Mouse (Mus musculus): Measurements from ENCODE around the gene Eif3d.
"Not testable (repeated sequence)": the region's sequence is repeated elsewhere in the genome, so short reads cannot be mapped to it uniquely, and the experiment has no call there.

Eif3d gene

DNA sequence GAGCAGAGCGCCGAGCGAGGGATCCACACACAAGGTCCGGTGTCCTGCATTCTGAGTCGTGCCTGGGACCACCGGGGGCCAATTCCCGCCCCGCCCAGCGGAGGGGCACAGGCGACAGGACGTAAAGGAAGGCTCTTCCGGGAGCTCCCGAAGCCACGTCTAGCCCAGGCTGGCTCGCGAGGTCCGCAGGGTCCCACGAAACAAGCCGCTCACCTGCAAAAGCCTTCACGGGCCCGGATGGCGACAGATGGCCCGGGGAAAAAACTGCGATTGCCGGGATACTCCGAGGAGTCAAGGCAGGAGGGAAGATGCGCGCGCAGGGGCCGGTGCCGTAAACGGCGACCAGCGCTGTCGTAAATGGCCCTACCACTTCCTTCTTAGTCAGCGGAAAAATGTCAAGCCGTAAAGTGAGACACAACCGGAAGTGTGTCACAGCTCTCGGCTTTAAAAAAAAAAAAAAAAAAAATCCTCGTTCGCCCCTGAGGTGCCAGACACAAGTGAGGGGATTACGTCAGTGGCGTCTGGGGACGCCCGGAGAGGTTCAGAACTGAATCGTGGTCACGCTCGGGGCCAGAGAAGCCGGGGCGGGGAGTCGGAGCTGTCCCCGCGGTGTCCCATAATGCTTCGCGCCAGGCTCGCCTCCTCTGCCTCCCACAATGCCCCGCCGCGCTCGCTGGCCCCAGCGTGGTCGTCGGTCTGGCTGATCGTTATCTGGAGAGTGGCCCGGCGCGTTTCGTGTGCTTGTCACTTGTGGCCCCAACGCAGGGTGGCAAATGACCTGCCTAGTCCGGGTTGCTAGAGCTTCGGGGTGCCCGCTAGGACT lies at the start of gene Eif3d:
TSS of gene Eif3d (minus strand) at position 344 of the 823 bp plus-strand sequence.
- peak; percentile 96 to 98 for DNase-seq (ENCODE audit: low spot score in 2 of 2)

DNA sequence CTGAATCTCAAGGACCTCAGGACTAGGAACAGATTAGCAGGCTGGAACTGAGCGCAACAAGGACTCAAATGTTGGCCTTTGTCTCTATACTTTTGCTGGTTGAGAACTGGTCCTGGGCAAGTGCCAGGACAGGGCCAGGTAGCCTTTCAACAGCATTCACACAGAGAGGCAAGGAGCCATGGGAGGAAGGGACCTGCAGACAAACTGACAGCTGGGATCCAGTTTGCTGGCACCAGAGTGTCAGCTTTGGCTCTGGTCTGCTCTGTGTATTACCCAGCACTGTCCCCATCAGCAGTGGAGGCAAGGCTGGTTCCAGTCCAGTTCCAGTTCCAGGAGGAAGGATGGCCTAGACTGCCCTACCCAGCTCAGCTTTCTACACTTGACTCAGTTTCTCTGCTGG lies 43.4 kb upstream of the Eif3d start:
- no peak for DNase-seq (ENCODE audit: low spot score in 2 of 2)

DNA sequence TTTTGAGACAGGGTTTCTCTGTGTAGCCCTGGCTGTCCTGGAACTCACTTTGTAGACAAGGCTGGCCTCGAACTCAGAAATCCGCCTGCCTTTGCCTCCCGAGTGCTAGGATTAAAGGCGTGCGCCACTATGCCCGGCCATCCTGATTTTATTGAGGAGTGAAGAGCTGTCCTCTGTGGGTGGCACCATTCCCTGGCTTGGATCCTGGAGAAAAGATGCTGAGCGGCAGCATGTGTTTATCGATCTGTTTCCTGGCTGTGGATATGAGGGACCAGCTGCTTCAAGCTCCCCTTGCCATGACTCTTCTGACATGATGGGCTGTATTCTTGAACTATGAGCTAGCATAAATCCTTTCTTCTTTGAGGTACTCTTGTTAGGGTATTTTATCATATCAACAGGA lies 37.6 kb upstream of the Eif3d start:
- not testable (repeated sequence) for DNase-seq (ENCODE audit: low spot score in 2 of 2)

DNA sequence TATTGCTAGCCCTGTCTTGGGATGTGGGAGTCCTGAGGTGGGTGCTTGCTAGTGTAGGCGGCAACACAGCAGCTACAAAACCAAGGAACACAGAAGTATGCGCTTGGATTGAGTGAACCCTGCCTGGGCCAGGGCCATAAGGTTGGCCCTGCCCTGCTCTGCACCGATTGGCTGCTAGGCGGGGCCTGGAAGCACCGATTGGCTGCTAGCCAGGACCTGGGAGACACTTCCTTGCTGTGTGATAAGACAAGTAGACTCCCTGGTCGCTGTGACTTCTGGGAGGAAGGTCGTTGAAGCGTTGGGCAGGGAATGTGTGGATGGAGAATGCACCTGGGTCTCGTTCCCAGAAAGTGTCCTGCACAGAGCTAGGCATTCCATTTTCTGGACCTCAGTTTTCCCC lies 33.3 kb upstream of the Eif3d start:
- no peak for DNase-seq (ENCODE audit: low spot score in 2 of 2)

DNA sequence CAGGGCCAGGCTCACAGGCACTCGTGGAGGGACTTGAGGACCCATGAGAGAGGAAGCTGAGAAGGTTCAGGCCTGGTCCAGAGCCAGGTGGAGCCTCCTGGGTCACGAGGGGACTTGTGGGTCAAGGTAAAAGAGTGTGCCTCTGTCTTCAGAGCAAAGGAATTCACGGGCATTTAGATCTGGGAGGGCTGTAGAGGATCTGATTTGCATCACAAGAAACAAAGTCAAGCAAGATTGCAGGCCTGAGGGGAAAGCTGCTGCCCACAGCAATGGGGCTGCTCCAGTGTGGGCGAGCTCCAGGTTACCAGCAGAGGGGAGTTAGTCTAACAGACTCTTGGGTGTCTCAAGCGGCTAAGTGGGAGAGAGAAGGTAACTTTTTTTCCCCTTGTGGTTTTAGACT lies 30.8 kb upstream of the Eif3d start:
- no peak for DNase-seq (ENCODE audit: low spot score in 2 of 2)

DNA sequence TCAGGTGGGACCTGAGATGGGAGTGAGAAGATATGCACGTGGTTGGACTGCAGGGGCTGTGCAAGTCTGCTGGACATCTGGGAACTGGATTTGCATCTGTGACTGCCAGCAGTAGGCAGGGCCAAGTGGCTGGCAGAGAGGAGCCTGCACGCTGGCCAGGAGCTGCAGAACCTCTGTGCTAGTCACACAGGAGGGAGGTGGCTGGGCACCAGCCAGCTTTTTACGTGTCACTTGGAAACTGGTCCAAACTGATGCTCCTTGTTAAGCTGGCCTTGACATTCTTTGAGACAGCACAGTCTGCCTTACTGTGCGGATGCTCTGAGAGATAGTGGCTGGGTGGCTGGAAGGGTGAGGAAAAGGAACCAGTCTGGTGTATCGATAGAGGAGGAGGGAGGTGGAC lies 17.9 kb upstream of the Eif3d start:
- DNase-seq (ENCODE audit: low spot score in 2 of 2), result peak in 1 of 2 experiments; percentile 57

DNA sequence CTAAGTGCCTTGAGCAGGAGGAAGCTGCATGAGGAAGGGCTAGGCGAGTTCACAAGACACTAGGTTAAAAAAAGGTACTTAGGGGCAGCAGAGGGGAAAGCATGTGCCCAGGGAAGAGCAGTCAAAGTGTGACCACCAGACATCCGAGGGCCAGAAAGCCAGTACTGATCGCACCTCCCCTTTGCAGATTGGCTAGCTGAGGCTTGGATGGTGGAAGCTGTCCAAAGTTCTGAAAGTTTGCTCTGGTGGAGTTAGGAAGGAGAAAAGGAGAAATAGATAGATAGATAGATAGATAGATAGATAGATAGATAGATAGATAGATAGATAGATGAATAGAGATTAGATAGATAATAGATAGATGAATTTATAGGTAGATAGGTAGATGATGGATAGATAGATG lies 12.8 kb upstream of the Eif3d start:
- DNase-seq (ENCODE audit: low spot score in 2 of 2), result no peak

DNA sequence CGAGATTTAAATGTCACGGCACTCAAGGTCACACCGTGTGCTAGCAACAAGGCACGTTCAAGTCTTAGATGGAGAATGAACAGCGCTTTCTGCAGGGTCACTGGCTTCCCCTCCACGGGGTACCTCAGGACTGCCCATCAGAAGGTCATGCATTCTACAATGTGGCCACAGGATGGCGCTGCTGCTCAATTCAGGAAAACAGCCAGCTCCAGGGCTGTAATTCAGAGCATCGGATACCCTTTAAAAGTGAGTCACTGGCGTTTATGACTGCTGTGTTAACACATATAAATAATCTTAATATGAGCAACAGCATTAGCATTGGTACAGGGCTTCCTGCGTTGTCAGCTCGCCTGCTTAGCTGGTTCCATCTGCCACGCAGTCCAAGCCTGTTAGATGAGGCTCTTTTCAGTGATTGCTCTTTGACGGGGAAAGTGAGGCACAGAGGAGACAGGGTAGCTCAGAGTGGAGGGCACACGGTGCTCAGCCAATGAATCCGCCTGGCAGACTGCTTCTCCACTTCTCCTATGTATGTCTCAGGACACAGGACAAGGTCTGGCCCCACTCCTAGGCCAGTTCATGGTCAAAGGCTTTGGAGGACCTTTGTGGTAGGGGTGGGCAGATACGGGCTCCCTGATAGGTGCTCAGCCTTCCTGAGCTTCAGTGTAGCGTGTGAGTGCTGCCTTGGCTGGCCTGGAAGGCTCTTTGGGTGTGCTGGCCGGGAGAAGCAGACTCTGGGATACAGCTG lies 11.8 kb upstream of the Eif3d start:
- peak; percentile 90 to 93 for DNase-seq (ENCODE audit: low spot score in 2 of 2)

DNA sequence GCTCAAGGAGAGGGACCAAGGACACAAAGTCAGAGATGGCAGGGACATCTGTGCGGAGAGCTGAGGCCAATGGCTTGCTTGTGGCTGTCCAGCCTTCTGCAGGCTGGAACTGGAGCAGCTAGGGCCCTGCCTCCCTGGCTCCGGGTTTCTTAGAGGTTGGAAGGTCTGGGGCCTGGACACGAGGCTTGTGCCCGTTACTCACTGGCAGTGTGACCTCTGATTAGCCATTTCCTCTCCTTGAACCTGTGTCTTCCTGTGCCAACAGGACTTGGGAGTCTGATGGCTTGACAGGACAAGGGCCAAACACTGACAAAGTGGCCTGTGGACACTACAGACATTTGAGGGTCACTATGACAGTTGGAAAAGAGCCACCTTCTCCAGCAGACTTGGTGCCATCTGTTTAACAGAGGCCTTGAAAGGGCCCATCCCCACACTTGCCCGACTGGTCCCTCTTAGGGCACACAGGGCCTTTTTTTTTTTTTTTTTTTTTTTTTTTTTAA lies 10.6 kb upstream of the Eif3d start:
- DNase-seq (ENCODE audit: low spot score in 2 of 2), result no peak

DNA sequence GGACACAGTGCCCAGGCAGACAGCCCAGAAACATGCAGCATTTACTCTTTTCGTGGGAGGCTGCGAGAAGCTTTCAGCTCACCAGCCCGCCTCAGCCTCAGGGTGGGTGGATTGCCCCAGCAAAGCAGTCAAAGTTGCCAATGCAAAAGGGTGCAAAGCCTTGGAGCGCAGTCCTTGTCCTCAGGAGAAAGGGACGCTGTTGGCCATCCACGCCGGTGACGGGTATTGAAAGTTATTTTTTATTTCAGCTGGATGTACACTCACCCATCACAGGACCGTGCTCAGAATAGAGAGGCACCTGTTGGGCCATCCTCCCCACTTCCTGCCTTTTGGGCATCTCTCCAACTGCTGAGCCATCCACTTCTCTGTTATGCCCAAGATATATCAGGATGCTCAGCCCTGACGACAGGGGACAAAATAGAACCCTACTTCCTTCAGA lies 8.8 kb upstream of the Eif3d start:
- no peak for DNase-seq (ENCODE audit: low spot score in 2 of 2)

DNA sequence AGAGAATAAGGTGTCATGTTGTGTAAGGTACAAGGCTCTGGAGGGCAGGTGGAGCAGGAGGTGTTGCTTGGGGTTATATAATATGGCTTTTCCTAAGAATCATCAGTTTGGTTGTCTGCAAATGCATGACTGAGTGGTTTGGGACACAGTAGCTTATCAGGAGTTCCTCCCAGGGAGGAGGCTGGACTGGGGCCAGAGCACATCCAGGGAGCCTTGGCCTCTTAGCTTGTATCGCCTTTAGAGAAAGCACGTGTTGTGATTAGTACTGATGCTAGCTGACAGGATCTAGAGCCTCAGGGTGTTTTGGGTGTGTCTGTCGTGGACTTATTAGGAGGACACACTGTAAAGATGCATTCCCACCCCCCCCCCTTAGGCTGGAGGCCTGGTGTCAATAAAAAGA lies 7.0 kb upstream of the Eif3d start:
- no peak for DNase-seq (ENCODE audit: low spot score in 2 of 2)

DNA sequence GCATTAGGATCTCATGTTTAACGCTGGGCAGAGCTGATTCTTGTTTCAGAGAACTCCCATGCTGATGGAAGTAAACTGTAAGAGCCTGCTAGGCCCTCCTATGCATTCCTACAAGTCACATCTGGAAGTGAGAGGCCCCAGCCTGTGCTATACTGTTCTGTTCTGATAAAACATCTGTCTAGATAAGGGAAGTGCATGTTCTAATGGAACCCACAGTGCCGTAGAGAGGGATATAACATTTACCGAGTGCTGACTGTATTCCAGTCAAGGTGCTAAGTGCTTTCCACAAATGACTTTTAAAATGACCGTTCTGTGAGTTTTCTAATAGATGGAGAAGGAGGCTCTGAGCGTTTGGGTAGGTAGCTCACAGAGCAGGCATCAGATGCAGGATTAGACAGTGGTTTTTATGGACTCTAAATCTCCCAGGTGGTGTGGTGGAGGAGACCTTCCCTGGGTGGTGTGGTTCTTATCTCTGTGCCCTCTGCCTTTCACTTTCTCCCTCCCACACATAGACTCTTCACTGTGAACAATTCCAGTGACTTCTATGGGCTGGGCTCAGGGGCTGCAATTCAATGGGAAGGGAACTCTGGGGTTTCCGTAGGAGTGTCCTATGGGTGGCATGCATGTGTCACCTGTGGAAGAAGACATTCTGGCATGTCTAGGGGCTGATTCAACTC lies 3.7 kb upstream of the Eif3d start:
- no peak for DNase-seq (ENCODE audit: low spot score in 2 of 2)

DNA sequence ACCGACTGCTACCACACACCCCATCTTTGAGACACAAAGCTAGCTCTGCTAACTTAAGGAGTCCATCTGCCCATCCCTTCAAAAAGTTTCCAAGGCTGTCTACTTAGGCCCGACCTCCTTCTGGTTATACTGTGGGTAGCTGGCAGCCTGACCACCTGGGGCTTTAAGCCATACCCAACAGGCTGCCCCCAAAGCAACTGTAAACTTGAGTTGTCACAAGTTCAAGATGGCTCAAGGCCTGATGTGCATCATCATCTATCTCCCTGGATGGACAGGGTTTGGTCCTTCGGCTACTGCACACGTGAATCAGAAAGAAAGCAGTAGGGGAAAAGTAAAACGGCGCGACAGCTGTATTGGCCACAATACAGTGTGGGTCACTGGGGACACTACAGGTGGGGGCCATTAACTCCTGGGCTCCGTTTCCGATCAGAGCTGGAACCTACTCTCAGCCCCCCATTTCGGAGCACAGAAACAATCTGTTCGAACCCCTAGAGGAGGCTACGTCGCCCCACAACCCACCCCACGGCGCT lies 608 bp downstream of the Eif3d start:
- no peak for DNase-seq (ENCODE audit: low spot score in 2 of 2)

DNA sequence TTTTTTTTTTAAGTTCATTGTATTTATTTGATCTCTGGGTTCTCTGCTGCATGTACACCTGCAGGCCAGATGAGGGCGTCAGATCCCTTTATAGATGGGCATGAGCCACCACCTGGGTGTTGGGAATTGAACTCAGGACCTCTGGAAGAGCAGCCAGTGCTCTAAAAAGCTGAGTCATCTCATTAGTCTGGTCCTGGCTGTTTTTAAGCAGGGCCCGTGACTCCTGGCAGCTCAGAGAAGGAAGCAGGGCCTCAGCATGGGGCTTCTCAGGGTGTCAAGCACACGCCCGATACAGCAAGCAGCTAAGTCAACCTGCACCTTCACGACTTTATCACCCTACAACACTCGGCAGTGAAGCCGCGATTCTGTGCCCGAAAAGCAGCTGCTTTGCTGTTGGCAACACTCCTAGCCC lies 5.5 kb downstream of the Eif3d start:
- no peak for DNase-seq (ENCODE audit: low spot score in 2 of 2)

DNA sequence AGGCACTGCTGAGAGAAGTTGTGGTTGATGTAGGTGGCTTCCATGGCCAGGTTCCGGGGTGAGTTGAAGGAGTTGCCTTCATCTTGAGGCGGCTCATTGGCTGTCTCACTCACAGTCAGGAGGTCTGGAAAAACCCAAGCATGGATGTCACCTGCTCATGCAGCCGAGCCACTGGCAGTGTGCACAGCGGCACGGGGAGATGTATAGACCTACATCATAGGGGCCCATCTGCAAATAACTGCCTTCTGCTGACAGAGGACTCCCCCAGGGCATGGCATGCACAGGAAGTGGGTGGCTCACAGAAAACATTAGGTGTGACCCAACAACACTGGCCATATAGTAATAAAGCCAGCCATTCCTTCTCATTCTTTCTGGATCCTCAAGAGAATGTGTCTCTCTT lies 8.2 kb downstream of the Eif3d start:
- DNase-seq (ENCODE audit: low spot score in 2 of 2), result no peak

DNA sequence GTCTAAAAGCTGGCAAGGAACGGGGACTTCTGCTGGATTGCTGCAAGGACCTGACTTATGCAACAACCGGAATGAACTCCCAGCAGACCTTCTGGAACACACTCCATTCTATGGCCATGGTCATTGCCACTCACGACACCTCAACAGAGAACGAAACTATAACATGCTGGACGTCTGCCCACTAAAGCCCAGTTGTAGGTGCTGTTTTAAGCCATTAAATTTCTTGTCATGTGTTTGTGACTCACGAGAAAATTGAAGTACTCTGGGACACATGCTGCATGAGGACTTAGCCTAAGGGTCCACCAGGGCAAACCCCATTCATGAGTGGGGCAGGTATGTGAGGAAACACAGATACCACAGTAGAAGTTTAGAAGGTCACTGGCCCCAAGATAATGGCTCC lies 9.9 kb downstream of the Eif3d start:
- no peak for DNase-seq (ENCODE audit: low spot score in 2 of 2)

DNA sequence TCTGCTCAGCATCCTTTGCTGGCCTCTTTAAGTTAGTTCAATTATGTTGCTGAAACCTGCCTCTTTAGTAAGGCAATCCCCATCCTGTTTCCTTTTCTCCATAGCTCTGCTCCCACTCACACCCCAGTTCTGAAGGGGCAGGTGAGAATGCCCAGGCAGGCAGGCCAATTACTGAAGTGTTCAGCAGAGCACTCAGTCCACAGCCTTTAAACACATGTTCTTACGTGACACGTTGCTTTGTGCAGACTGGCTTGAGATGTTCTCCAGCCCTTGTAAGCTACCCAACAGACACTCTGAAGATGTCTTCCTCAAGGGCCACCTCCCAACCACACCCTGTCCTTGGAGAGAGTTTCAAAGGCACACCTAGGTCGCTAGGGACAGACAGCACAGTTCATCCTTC lies 12.5 kb downstream of the Eif3d start:
- DNase-seq (ENCODE audit: low spot score in 2 of 2), result no peak

DNA sequence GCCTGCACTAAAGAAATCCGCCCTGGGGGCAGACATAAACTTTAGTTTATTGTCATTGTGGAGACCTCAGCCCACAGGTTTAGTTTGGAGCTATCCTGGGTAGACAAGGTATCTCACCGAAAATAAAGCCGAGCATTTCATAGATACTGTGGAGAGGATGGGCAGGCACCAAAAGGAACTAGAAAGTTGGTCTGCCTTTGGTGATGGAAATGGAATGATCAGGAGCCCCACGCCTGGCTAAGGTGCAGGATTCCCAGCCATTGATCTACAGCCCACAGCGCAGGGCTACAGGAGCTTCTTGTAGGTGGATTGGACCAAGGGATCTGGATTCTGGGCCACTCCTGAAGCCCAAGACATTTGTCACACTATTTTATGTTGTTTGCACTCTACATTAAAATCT lies 13.0 kb downstream of the Eif3d start:
- no peak for DNase-seq (ENCODE audit: low spot score in 2 of 2)

DNA sequence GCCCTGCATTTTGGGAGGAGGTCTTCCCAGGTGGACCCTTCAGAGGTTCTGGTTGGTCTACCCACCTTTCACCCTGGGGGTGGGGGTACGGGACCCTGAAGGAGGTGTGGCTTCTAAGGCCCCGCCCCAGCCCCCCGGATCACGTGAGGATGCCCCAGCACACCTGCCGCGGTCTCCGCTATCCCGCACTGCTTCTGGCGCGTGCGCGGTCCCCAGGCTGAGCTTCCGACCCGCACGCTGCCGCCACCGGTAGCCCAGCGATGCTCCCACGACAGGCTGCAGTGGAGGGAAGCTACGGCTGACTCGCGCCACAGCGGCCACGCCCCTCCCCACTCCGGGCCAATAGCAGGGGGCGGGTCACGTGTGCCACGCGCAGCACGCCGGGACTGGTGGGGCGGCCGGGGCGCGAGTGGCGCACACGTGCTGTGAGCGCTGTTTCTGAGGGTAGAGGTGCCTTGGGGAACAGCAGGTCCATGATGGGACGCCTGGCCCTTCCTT lies 14.2 kb downstream of the Eif3d start, which contains the start of gene Foxred2:
TSS of gene Foxred2 (minus strand) at position 319 of the 498 bp plus-strand sequence.
- peak; percentile 66 to 83 for DNase-seq (ENCODE audit: low spot score in 2 of 2)

DNA sequence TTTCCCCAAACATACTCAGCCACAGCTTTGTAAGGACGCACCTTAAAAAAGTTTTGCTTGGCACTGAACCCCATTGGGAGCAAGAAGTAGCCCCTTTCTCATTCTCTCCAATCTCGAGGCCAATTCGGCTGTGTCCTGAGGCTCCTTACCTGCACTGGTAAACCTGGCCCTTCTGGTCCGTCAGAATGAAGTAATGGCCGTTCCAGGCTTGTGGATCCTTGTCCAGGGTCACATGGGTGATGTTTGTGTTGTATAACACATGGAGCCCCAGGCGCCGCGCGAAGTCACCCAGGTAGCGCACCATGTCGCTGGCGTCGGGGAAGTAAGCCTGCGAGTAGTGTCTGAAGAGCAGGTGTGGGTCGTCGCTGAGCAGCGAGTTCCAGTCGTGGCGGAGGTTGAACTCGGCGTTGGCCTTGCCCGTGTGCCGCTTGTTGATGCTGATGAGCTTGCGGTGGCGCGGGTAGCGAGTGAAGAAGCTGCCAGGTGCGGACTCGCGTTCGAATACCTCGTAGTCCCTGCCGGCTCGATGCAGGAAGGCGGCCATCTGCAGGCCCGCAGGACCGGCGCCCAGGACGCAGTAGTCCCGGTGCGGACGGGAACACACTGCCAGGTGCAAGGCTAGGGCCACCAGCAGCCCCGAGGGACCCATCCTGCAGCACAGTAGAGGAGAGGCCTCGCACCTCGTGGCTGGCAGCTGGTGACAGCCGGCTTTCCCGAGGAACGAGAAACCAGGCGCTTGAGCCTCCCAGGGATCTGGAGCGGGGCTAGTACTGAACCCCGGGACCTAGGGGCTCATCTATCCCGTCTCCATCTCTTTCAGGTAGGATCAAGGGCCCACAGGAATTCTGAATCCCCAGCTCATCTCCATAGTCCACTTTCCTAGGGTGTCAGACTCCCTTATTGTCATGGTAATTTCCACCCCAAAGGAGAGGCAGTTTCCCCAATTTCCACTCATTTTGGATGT lies 14.9 kb downstream of the Eif3d start:
- DNase-seq (ENCODE audit: low spot score in 2 of 2), result peak in 1 of 2 experiments; percentile 30

DNA sequence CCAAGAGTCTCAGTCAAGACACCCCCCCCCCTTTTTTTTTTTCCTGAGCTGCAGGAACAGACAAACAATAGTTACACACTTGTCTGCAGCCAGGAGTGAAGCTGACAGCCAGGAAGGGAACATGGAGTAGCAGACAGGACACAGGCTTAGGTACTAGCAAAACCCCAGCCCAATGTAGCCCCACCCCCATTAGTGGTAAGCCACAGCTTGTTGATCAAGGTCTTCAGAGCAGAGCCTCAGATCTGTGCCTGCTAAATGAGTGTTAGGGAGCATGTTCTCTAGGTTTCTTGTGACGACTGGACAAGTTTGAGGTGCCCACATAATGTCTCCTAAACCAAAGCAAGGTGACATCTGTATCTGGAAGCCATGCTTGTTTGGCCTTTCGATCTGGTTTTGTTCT lies 16.3 kb downstream of the Eif3d start:
- DNase-seq (ENCODE audit: low spot score in 2 of 2), result no peak
